Mouse (Mus musculus) embryonic facial prominence, embryonic 11.5 days (tissue): ENCODE results near the gene Capza1. TPM values are rescaled to one million over a fixed set of nuclear protein-coding genes. Genes with fewer than 3 reads are reported as not detected.
A peak's percentile ranks its signal among the peaks of the same experiment; 100 is the strongest.

Experiments used
- ATAC-seq: fragments of 200-750 bp; cut with Nextera tagmentation; replicated peaks from 2 replicates; pipeline ENCODE4 v1.8.0; 2017; ENCODE audit warnings: low read depth; ENCODE audit not compliant: insufficient number of reproducible peaks, low FRiP score, low TSS enrichment
- DNase-seq: peaks from one replicate; pipeline ENCODE4 v3.0.0-alpha.2; 2015; ENCODE audit warnings: low spot score
- H3K27ac ChIP-seq: fragments of 300-500 bp; sonication (generic); replicated peaks from 2 replicates; pipeline ENCODE4 v1.5.1; 2014; ENCODE audit warnings: mild to moderate bottlenecking, low read depth, low read length, control low read depth
- H3K27me3 ChIP-seq: fragments of 300-500 bp; sonication (generic); 2 replicates; pipeline ENCODE4 v1.6.1; 2014; ENCODE audit warnings: mild to moderate bottlenecking, low read length, moderate library complexity, mixed read lengths; ENCODE audit not compliant: control insufficient read depth, insufficient read depth
- H3K36me3 ChIP-seq: fragments of 300-500 bp; sonication (generic); replicated peaks from 2 replicates; pipeline ENCODE4 v1.6.1; 2014; ENCODE audit warnings: low read depth, mild to moderate bottlenecking, low read length, moderate library complexity, mixed read lengths; ENCODE audit not compliant: control insufficient read depth, insufficient read depth
- H3K4me1 ChIP-seq: fragments of 300-500 bp; sonication (generic); 2 replicates; pipeline ENCODE4 v1.6.1; 2014; ENCODE audit warnings: low read length, mixed read lengths; ENCODE audit not compliant: control insufficient read depth, insufficient read depth
- H3K4me2 ChIP-seq: fragments of 300-500 bp; sonication (generic); 2 replicates; pipeline ENCODE4 v1.6.1; 2014; ENCODE audit warnings: low read depth, mild to moderate bottlenecking, control low read depth, low read length, moderate library complexity
- H3K4me3 ChIP-seq: fragments of 300-500 bp; sonication (generic); 2 replicates; pipeline ENCODE4 v1.5.1; 2014; ENCODE audit warnings: low read depth, low read length, control low read depth
- H3K9ac ChIP-seq: fragments of 300-500 bp; sonication (generic); replicated peaks from 2 replicates; pipeline ENCODE4 v1.6.1; 2014; ENCODE audit warnings: mild to moderate bottlenecking, control low read depth, low read length
- H3K9me3 ChIP-seq: fragments of 300-500 bp; sonication (generic); replicated peaks from 2 replicates; pipeline ENCODE4 v1.6.1; 2016; ENCODE audit warnings: mild to moderate bottlenecking, low read length, inconsistent platforms, mixed read lengths; ENCODE audit not compliant: control insufficient read depth
- WGBS: fragments of 180-500 bp; shearing (Covaris S2); extraction: QIAGEN DNeasy Blood & Tissue Kit; methylation state at CpG from one replicate; pipeline ENCODE4 v1.1.7; 2014; 5-methylcytosine and 5-hydroxymethylcytosine counted together
- polyA plus RNA-seq: library from polyadenylated mRNA; unstranded; fragments of >200 nt; fragmentation: Nextera tagmentation; extraction: Ambion mirVana; gene quantifications from 2 replicates; pipeline ENCODE4 v1.2.1, GENCODE M21; 2014

Gene Capza1
- polyA plus RNA-seq, 1 experiment from 2014 or later = 250 TPM

- H3K4me1 ChIP-seq = peaks cover 6% of the 10 kb centered on the region
- no peak overlapping the region for H3K4me3 ChIP-seq
- no peaks in the 10 kb centered on the region for H3K27me3 ChIP-seq
- H3K9me3 ChIP-seq = no peaks in the 10 kb centered on the region
- H3K36me3 ChIP-seq = no peaks in the 10 kb centered on the region; the same call in 1 of the 2 replicates
- H3K9ac ChIP-seq = no peak overlapping the region
- 81% methylated on average over 15 of the region's 15 CpGs for WGBS
- no peak for DNase-seq
- H3K4me2 ChIP-seq = no peak overlapping the region
- no peak for ATAC-seq
- no peak overlapping the region for H3K27ac ChIP-seq
These were observed 67.7 kb downstream of the Capza1 start for GRCm38 (mm10) chr3:104796430-104797082.

GRCm38 (mm10) chr3:104795661-104796340 is 68.5 kb downstream of the Capza1 start:
- H3K36me3 ChIP-seq = no peaks in the 10 kb centered on the region; the same call in 1 of the 2 replicates
- WGBS = 77% methylated on average over 15 of the region's 15 CpGs
- no peak overlapping the region for H3K4me2 ChIP-seq
- no peak for DNase-seq
- peaks cover 10% of the 10 kb centered on the region for H3K4me1 ChIP-seq
- H3K9me3 ChIP-seq = no peaks in the 10 kb centered on the region
- H3K27ac ChIP-seq = no peak overlapping the region
- no peaks in the 10 kb centered on the region for H3K27me3 ChIP-seq
- H3K9ac ChIP-seq = no peak overlapping the region
- H3K4me3 ChIP-seq = no peak overlapping the region
- no peak for ATAC-seq

GRCm38 (mm10) chr3:104794953-104795470 is 69.3 kb downstream of the Capza1 start:
- 54% methylated on average over 12 of the region's 12 CpGs for WGBS
- no peaks in the 10 kb centered on the region; the same call in 1 of the 2 replicates for H3K36me3 ChIP-seq
- no peak overlapping the region for H3K9ac ChIP-seq
- no peaks in the 10 kb centered on the region for H3K27me3 ChIP-seq
- H3K4me2 ChIP-seq = no peak overlapping the region
- DNase-seq = no peak
- H3K9me3 ChIP-seq = no peaks in the 10 kb centered on the region
- H3K4me1 ChIP-seq = peaks cover 12% of the 10 kb centered on the region
- H3K4me3 ChIP-seq = no peak overlapping the region
- H3K27ac ChIP-seq = peak overlapping the region; percentile 61
- no peak for ATAC-seq

GRCm38 (mm10) chr3:104793871-104794828 is 70.2 kb downstream of the Capza1 start:
- no peak overlapping the region for H3K4me3 ChIP-seq
- H3K27me3 ChIP-seq = no peaks in the 10 kb centered on the region
- 50% methylated on average over 20 of the region's 20 CpGs for WGBS
- H3K36me3 ChIP-seq = no peaks in the 10 kb centered on the region; the same call in 1 of the 2 replicates
- peaks cover 14% of the 10 kb centered on the region for H3K4me1 ChIP-seq
- H3K27ac ChIP-seq = peak overlapping the region; percentile 59
- H3K9me3 ChIP-seq = no peaks in the 10 kb centered on the region
- no peak overlapping the region for H3K9ac ChIP-seq
- ATAC-seq = peak; percentile 85
- peak; percentile 93 for DNase-seq
- no peak overlapping the region for H3K4me2 ChIP-seq

GRCm38 (mm10) chr3:104792360-104793270 is 71.7 kb downstream of the Capza1 start:
- H3K36me3 ChIP-seq = no peaks in the 10 kb centered on the region; the same call in 1 of the 2 replicates

GRCm38 (mm10) chr3:104791671-104792070 is 72.6 kb downstream of the Capza1 start:
- peaks cover 14% of the 10 kb centered on the region for H3K4me1 ChIP-seq
- H3K4me2 ChIP-seq = no peak overlapping the region
- ATAC-seq (no peak), DNase-seq (no peak)
- no peaks in the 10 kb centered on the region for H3K9me3 ChIP-seq
- H3K9ac ChIP-seq = no peak overlapping the region
- no peaks in the 10 kb centered on the region; the same call in 1 of the 2 replicates for H3K36me3 ChIP-seq
- 90% methylated on average over 8 of the region's 8 CpGs for WGBS
- H3K27me3 ChIP-seq = no peaks in the 10 kb centered on the region
- H3K27ac ChIP-seq = no peak overlapping the region
- H3K4me3 ChIP-seq = no peak overlapping the region

More at GRCm38 (mm10) chr3:104792360-104793270, 71.7 kb downstream of the Capza1 start:
- 77% methylated on average over 15 of the region's 15 CpGs for WGBS
- ATAC-seq = no peak
- peaks cover 14% of the 10 kb centered on the region for H3K4me1 ChIP-seq
- no peak overlapping the region for H3K4me3 ChIP-seq
- H3K9me3 ChIP-seq = no peaks in the 10 kb centered on the region
- H3K27ac ChIP-seq = no peak overlapping the region
- DNase-seq = no peak
- H3K4me2 ChIP-seq = no peak overlapping the region; the same call in 1 of the 2 replicates
- H3K9ac ChIP-seq = no peak overlapping the region
- no peaks in the 10 kb centered on the region for H3K27me3 ChIP-seq

- peak overlapping the region; percentile 72 for H3K27ac ChIP-seq
- DNase-seq (no peak), ATAC-seq (no peak)
- H3K9ac ChIP-seq = peak overlapping the region; percentile 76
- no peaks in the 10 kb centered on the region; the same call in 1 of the 2 replicates for H3K36me3 ChIP-seq
- 17% methylated on average over 4 of the region's 4 CpGs for WGBS
- H3K4me2 ChIP-seq = peak overlapping the region; percentile 65
- no peaks in the 10 kb centered on the region for H3K9me3 ChIP-seq
- H3K4me1 ChIP-seq = peaks cover 14% of the 10 kb centered on the region
- peak overlapping the region; percentile 61 for H3K4me3 ChIP-seq
- no peaks in the 10 kb centered on the region for H3K27me3 ChIP-seq
These were observed 73.3 kb downstream of the Capza1 start for GRCm38 (mm10) chr3:104791017-104791416.
